Mouse (Mus musculus): Measurements from ENCODE around the gene Snrpf.

GRCm38 (mm10) chr10:93608051-93608450 lies 18.5 kb upstream of the Snrpf start:
- TF ChIP-seq CTCF (IDR thresholded peaks at IDR 0.05; ENCODE audit: low read depth) (peak; percentile 67), EP300 (optimal IDR thresholded peaks at IDR 0.05) (no peak)
